Mouse (Mus musculus) E14TG2a.4 (cell line): ENCODE measurements around the gene Rrp1b.

ENCODE experiments used
- H3K27me3 ChIP-seq: 2 replicates; pipeline ENCODE4 v1.6.1; 2014; ENCODE audit warnings: low read length, control low read depth; ENCODE audit not compliant: insufficient read depth
- H3K36me3 ChIP-seq: 2 replicates; pipeline ENCODE4 v1.6.1; 2014; ENCODE audit warnings: low read length, control low read depth; ENCODE audit not compliant: insufficient read depth
- H3K4me1 ChIP-seq: replicated peaks from 2 replicates; pipeline ENCODE4 v1.6.1; 2014; ENCODE audit warnings: low read depth, low read length, control low read depth
- H3K4me3 ChIP-seq: replicated peaks from 2 replicates; pipeline ENCODE4 v1.5.1; 2014; ENCODE audit warnings: mild to moderate bottlenecking, low read length
- H3K9me3 ChIP-seq: 2 replicates; pipeline ENCODE4 v1.6.1; 2014; ENCODE audit warnings: low read length, control low read depth
- CTCF ChIP-seq: conservative IDR thresholded peaks from 2 replicates; pipeline ENCODE4 v1.5.1; 2014; ENCODE audit warnings: low read length
- NANOG ChIP-seq: IDR thresholded peaks from 2 replicates; pipeline ENCODE4 v1.6.1; 2014; ENCODE audit warnings: borderline replicate concordance, low read length, mixed read lengths
- POU5F1 ChIP-seq: IDR thresholded peaks from 2 replicates; pipeline ENCODE4 v1.6.1; 2014; ENCODE audit warnings: low read length, borderline replicate concordance

Gene Rrp1b

DNA sequence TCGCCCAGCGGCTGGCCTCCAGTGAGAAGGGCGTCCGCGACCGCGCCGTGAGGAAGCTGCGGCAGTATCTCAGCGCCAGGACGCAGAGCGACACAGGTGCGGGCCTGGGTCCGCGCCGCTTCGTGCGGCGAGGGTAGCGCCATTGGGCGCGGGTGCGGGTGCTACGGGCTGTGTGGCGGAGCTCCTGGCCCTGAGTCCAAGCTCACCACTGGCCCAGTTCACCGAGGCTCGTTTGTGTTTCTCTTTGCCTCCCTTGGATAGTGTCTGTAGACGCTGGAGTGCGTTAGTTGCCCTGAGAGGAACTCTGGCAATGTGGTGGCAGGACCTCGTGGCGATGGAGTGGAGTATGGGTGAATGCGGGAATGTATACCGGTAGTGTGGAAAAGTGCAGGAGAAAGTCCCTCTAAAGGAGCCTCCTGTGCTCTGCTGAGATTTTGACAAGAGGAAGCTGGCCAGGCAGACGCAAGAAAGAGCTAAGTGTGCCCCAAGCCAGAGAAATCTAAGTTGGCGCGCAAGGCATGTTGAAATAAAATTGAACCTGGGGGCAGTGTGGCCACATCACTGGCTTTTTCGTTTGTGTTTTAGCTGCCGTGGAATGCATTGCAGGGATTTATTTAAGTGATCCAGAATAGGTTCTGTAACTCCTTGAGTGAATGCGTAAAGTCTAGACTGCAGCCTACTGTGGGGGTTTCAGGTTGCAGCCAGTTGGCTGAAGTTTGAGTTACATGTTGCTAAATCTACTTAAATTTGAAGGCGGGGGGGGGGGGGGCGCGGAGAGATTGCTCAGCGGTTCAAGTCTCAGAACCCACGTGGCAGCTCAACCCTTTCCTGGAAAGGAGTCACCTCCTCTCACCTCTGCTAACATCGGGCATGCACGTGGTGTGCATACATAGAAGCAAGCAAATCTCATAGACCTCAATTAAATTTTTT, 874 bp downstream of the Rrp1b start:
- Histone ChIP-seq H3K4me1 (peaks cover 76% of the 10 kb centered on the region), H3K36me3 (peaks cover 58% of the 10 kb centered on the region), H3K9me3 (no peaks in the 10 kb centered on the region), H3K27me3 (no peaks in the 10 kb centered on the region), H3K4me3 (peak overlapping the region; percentile 98)
- TF ChIP-seq CTCF, result no peak

DNA sequence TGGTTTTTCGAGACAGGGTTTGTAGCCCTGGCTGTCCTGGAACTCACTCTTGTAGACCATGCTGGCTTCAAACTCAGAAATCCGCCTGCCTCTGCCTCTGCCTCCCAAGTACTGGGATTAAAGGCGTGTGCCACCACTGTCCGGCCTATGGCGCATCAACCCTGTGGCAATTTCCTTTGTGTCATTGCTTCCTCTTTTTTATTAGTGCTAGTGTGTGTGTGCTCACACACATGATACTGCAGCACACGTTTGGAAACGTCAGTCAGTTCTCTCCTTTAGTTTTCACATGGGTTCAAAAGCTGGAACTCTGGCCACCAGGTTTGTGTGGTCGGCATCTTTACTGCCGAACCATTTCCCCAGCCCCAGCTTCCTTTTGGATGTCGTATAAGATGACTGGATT, 4.4 kb downstream of the Rrp1b start:
- no peak for TF ChIP-seq NANOG
- no peak for TF ChIP-seq CTCF
- TF ChIP-seq POU5F1, result no peak

DNA sequence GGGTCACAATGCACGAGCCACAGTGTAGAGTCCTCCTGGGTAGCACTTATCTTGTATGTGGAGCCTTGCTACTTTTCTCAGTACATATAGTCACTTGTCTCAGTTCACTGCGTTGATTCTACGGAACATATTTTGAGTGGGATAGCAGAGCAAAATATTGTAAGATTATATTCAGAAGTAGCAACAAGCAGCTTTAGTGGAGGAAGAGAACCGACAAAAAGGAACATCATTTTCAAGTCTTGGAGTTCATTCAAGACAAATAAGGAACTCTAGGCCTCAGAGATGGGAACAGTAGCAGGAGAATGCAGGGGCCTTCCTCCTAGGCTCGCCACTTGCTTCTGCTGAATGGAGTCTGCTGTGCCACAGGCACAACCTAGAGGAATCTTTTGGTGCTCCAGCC, 10.6 kb downstream of the Rrp1b start:
- no peak overlapping the region for H3K4me3 ChIP-seq
- H3K9me3 ChIP-seq, result no peaks in the 10 kb centered on the region
- TF ChIP-seq POU5F1, result no peak
- peaks cover 77% of the 10 kb centered on the region for H3K4me1 ChIP-seq
- no peaks in the 10 kb centered on the region for H3K27me3 ChIP-seq
- H3K36me3 ChIP-seq, result peaks cover 100% of the 10 kb centered on the region

More for the DNA sequence above, 4.4 kb downstream of the Rrp1b start:
- Histone ChIP-seq H3K9me3 (no peaks in the 10 kb centered on the region), H3K36me3 (peaks cover 77% of the 10 kb centered on the region), H3K27me3 (no peaks in the 10 kb centered on the region), H3K4me3 (no peak overlapping the region), H3K4me1 (peaks cover 81% of the 10 kb centered on the region)

DNA sequence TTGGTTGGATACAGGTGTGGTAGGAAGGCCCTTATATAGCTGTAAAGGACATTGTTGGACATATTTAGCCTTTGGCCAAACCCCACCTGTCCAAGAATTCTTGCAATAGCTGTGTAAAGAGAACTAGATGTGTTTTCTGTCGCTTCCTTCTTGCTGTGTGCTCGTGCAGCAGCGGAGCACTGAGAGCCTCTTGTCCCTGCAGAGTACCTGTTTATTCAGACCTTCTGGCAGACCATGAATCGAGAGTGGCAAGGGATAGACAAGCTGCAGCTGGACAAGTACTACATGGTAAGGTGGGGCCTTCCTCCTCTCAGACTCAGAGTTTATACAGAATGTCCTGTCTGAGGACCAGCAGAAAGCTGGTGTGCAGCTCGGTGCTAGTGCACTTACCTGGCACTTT, 12.5 kb downstream of the Rrp1b start:
- no peaks in the 10 kb centered on the region for H3K27me3 ChIP-seq
- H3K4me1 ChIP-seq, result peaks cover 70% of the 10 kb centered on the region
- TF ChIP-seq NANOG (no peak), CTCF (no peak), POU5F1 (no peak)
- H3K9me3 ChIP-seq, result no peaks in the 10 kb centered on the region
- peaks cover 100% of the 10 kb centered on the region for H3K36me3 ChIP-seq
- H3K4me3 ChIP-seq, result no peak overlapping the region

DNA sequence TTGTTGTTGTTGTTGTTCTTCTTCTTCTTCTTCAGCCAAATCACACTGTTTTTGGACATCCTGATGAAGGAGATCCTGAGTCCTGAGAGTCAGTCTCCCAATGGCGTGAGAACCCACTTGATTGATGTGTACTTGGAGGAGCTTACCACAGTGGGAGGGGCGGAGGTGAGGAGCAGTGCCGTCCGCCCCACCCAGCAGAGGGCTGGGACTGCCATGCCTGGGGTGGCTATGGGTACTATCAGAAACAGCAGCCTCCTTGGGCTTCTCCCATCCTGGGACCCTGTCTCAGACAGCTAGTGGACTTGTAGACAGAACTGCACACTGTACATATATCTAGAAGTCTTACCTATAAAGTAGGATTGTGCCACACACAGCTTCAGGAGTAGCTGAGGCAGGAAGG, 14.0 kb downstream of the Rrp1b start:
- Histone ChIP-seq H3K4me3 (no peak overlapping the region), H3K27me3 (no peaks in the 10 kb centered on the region), H3K4me1 (peaks cover 60% of the 10 kb centered on the region), H3K36me3 (peaks cover 100% of the 10 kb centered on the region), H3K9me3 (no peaks in the 10 kb centered on the region)
- no peak for TF ChIP-seq CTCF
- TF ChIP-seq NANOG, result no peak
- no peak for TF ChIP-seq POU5F1

DNA sequence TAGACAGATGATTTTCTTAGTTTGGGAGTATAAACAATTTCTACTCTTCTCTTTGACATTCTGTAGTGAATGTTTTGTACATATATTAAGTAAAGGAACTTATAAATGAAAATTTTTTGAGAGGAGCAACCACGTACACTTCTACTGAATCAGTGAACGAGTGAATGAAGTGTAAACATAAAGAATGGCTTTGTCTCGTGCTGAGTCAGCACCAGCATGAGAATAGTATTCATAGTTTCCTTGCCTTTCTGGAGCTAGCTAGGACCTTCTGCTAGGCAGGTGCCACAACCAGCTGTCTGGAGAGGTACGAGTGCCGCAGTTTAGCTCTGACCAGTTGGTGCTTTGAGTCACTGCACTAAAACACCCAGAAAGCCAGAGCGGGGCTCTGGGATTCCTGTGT, 14.7 kb downstream of the Rrp1b start:
- peaks cover 100% of the 10 kb centered on the region for H3K36me3 ChIP-seq
- H3K4me3 ChIP-seq, result no peak overlapping the region
- no peaks in the 10 kb centered on the region for H3K27me3 ChIP-seq
- H3K4me1 ChIP-seq, result peaks cover 56% of the 10 kb centered on the region
- no peaks in the 10 kb centered on the region for H3K9me3 ChIP-seq
- no peak for TF ChIP-seq POU5F1
- TF ChIP-seq CTCF, result no peak
- no peak for TF ChIP-seq NANOG

DNA sequence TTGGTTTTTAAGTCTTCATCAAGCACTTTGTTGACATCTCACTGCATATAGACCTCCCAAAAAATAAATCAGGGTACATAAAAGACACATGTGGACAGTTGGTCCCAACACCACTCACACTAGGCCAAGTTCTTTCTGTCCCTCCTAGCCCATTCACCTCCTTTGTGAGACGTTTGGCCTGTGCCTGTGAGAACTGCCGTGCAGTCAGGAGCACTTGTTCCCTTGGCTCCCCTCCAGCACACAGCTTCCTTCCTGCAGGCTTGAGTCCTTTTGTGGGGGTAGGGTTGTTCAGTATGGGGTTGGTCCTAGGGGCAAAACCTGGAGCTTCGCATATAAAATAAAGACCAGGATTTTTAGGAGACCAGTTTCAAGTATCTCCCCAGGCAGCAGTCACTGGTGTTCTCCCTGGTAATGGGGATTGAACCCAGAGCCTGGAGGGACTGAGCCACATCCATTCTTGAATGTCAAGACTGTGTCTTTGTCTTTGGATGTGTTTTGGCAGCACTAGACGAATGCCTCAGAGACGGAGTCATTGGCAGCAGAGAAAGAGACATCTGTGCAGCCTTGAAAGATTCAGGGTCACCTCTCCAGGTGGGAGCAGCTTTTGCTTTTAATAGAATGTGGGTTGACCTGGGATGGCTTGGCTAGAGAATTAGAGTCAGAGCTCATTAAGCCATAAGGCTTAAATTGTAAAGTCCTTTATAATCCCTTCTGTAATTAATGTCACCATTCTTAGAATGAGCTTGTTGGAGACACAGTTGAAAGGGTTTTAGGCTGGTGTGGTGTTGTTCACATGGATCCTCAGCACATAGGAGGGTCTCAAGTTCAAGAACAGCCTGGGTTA, 16.6 kb downstream of the Rrp1b start:
- Histone ChIP-seq H3K4me1 (peaks cover 62% of the 10 kb centered on the region), H3K36me3 (peaks cover 100% of the 10 kb centered on the region), H3K4me3 (no peak overlapping the region), H3K27me3 (no peaks in the 10 kb centered on the region), H3K9me3 (no peaks in the 10 kb centered on the region)
- TF ChIP-seq CTCF (no peak), POU5F1 (no peak)

DNA sequence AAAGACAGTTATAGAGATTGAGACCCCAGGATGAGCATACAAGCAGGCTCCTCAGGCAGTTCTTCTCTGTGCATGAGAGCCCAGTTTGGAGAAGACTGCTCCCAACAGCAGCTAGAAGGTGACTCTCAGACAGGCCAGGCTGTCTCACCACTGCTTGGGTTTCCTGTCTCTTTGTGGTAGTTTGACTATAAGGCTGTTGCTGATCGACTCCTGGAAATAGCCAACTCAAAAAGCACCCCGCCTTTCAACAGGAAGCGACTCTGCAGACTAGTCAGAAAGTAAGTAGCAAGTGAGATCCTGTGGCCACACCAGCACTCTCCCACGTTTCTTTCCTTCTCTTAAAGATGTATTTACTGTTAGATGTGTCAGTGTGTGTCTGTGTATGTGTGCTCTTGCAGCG, 17.8 kb downstream of the Rrp1b start:
- Histone ChIP-seq H3K27me3 (no peaks in the 10 kb centered on the region), H3K36me3 (peaks cover 100% of the 10 kb centered on the region), H3K4me3 (no peak overlapping the region), H3K4me1 (peaks cover 70% of the 10 kb centered on the region), H3K9me3 (no peaks in the 10 kb centered on the region)
- no peak for TF ChIP-seq NANOG
- no peak for TF ChIP-seq CTCF
- no peak for TF ChIP-seq POU5F1
